Mouse (Mus musculus): ENCODE data around the gene Akt3.

Gene Akt3

DNA sequence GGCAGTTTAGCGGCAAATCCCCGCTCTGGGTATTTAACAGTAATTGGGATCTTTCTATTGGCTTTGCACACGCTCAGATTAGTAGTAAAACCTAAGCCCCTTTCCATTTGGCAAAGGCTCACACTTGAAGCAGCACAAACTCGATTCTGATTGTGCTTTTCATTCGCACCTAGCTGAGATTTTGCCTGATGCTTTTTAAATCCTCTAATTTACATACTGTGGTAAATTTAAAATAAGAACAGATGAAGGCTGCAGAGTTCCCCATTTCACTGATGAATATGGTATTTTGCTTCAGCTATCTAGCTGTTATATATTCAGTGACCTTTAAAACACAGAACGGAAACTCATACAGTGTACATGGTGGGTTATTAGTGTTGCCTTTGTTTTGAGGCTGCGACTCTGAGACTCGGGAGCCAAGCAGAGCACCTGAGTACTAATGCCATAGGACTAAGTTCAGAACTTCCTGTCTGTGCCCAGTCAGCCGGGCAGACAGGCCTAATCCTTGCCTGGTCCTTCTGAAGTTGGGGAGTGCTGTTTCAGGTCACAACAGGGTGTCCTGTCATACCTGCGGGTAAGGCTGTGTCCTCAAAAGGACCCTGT lies 277.1 kb downstream of the Akt3 start:
- no peak for DNase-seq

DNA sequence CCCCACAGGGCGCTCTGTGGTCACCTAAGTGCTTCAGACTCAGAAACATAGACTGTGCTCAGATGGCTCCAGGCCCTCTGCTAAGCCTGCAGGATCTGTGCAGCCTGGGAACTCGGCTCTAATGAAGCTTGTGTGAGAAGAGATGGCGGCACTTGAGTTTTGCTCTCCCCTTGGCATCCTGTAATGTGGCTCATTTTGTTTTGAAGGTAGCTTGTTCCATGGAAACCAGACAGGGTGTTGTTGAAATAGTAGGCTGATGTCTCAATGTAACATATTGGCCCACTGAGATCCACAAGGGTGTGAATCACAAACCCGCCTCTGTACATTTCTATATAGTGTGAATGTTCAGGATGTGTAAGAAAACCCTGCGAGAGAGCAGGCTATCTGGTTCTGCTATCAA lies 277.9 kb downstream of the Akt3 start:
- DNase-seq = no peak

DNA sequence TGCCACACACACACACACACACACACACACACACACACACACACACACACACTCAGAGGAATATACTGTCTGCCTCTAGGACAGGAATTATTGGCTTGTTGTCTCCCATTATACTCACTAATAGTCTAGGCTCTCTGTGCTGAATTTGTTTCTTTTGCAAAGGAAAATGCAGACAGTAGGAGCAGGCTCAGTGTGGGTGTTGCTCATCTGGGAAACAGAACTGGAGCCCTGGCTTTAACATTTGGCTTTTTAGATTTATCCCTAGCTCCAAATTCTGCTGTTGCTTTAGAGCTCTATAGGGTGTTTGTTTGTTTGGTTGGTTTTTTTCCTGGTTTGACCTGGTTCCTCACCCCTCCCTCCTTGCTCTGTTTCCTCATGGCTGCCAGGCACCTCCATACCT lies 278.8 kb downstream of the Akt3 start:
- no peak for DNase-seq

DNA sequence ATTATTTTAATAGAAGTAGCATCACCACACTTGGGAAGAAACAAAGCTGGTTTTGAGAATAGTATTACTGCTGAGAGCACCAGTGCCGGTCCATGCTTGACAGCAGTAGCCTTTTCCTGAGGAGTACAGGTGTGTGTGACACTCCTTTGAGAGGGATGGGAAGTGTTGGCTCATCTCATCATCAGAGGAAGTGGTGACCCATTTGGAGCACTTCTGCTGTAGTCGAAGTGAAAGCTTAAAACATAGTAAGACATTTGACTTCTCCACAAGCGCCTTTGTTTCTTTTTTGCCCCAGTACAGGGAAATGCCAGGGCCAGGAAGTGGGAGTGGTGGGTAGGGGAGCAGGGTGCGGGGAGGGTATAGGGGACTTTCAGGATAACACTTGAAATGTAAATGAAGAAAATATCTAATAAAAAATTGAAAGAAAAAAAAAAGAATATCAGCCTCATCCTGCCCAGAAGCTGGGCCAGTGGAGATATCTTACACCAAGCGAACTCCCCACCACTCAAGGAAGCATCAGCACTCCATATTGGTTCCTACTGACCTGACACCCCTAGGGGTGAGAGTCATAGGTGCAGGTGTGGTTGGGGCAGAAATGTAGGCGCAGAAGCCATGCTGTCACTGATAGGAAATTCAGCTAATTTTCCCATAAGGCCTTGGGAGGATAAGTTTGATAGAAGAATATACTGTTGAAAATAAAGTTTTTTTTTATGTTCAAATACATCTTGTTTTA lies 284.5 kb downstream of the Akt3 start:
- DNase-seq = no peak

DNA sequence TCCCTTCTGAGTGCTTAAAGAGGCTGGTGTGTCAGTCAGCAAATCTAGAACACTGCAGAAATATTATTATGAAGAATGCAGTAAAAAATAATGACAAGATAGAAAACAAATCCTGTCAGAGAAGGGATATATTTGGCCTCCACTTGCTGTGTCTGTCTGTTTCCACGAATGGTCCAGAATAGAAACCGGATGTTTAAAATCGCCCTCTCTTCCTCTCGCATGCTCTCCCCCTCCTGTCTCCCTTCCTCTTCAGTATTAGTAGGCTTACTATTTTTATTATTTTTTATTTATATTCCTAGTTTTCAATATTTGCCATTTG lies 286.6 kb downstream of the Akt3 start:
- DNase-seq = no peak

DNA sequence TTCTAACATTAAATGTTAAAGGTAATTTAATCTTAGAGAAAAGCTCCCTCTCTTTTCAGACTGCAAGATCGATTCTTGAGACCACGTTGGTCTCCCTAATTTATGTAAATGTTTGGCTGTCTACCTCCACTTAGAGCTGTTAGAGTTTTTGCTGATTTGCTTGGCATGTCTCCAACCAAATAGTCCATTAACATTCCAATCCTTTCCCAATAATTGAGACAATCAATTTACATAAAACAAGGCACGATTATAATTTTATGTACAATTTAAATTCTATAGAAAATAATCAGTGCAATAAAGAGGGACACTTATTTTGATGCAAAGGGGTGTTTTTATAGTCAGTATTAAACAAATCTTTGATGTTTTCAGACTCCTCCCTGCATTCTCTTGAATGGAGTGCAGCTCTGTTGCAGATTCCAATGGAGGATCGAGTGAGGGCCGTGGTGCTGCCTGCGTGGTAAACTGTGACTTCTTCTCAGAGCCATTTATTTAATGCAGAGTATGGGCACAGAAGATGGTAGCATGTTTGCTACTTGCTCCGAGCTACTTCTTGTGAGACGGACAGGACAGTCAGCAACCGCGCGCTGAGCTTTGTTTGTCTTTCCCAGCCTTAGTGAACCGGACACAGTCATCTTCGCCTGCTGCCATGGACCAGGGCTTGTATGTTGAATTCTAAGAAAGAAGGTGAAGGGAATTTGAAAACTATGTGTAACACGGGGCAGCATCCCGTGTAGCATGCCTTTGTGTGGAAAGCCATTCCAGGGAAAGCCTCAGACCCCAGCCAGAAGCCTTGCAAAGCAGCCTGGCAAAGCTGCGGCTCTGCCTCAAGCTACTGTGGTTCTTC lies 287.1 kb downstream of the Akt3 start:
- no peak for DNase-seq
